Comparison of ENCODE assay signal across 9 mouse cellular contexts in genomic region chr6:12315070-12315909, GRCm38 (mm10).
DNase-seq lines count a peak whose midpoint lies in the region; ATAC-seq lines count a peak whose summit lies in the region.
"Had no signal": no experiment of that assay in that cellular context is flagged by ENCODE, and none has a peak within 500 bp of the region (broad histone marks: within the 10 kb centered on the region; RNA-seq: fewer than 3 reads in every experiment).

No protein-coding gene starts in this region.

- peaks cover 2% of the 10 kb centered on the region; the same call in 1 of the 2 replicates for H3K36me3 ChIP-seq in hindbrain, embryonic 16.5 days (ENCODE audit: control insufficient read depth, insufficient read depth, low read length)
- H3K36me3 ChIP-seq in neural tube, embryonic 15.5 days = no peaks in the 10 kb centered on the region
- H3K36me3 ChIP-seq: neural tube, embryonic 12.5 days had no signal

- H3K4me3 ChIP-seq in hindbrain, embryonic 16.5 days (ENCODE audit: low read length) = no peak overlapping the region
- H3K4me3 ChIP-seq in neural tube, embryonic 15.5 days (replicated peaks) = no peak overlapping the region
- H3K4me3 ChIP-seq: neural tube, embryonic 12.5 days had no signal

- H3K4me1 ChIP-seq in hindbrain, embryonic 16.5 days (ENCODE audit: control insufficient read depth, insufficient read depth, low read depth, low read length) = no peaks in the 10 kb centered on the region
- no peaks in the 10 kb centered on the region for H3K4me1 ChIP-seq in neural tube, embryonic 15.5 days
- H3K4me1 ChIP-seq: neural tube, embryonic 12.5 days had no signal

- intact Hi-C loops in heart, postnatal 36 days (cut with DNase I) = loop anchor here (2.0 to 5.0 kb wide), 2 partner anchors 838 to 967 kb away; no protein-coding TSS in a partner anchor

- H3K27ac ChIP-seq in hindbrain, embryonic 16.5 days (ENCODE audit: low read depth, low read length) = no peak overlapping the region
- no peak overlapping the region for H3K27ac ChIP-seq in neural tube, embryonic 15.5 days (replicated peaks)
- H3K27ac ChIP-seq: neural tube, embryonic 12.5 days had no signal

- peak; percentile 91 for ATAC-seq in frontal cortex, adult (ENCODE audit: low TSS enrichment)
- peak; percentile 60 for ATAC-seq in activated CD4-positive, CD25-positive, alpha-beta regulatory T cell, adult 4 months
- peak; percentile 80 for ATAC-seq in hindbrain, embryonic 16.5 days
- ATAC-seq in neural tube, embryonic 15.5 days (ENCODE audit: low FRiP score) = peak; percentile 66; the same call in 1 of the 2 replicates
- ATAC-seq in megakaryocyte-erythroid progenitor cell, adult 5-6 weeks (replicated peaks; ENCODE audit: low FRiP score, low TSS enrichment, poor library complexity, severe bottlenecking) = no peak

- WGBS in hindbrain, embryonic 16.5 days = 48% methylated on average over 7 of the region's 7 CpGs
- 50% methylated on average over 7 of the region's 7 CpGs for WGBS in neural tube, embryonic 15.5 days

- H3K9ac ChIP-seq in hindbrain, embryonic 16.5 days (ENCODE audit: low read depth, low read length) = no peak overlapping the region
- no peak overlapping the region for H3K9ac ChIP-seq in neural tube, embryonic 15.5 days (replicated peaks)
- H3K9ac ChIP-seq: neural tube, embryonic 12.5 days had no signal

- H3K27me3 ChIP-seq in hindbrain, embryonic 16.5 days (replicated peaks; ENCODE audit: control insufficient read depth, insufficient read depth, low read length) = no peaks in the 10 kb centered on the region
- H3K27me3 ChIP-seq in neural tube, embryonic 15.5 days (replicated peaks) = no peaks in the 10 kb centered on the region
- H3K27me3 ChIP-seq: neural tube, embryonic 12.5 days had no signal

- H3K4me2 ChIP-seq in hindbrain, embryonic 16.5 days (ENCODE audit: low read length) = no peak overlapping the region
- no peak overlapping the region for H3K4me2 ChIP-seq in neural tube, embryonic 15.5 days
- H3K4me2 ChIP-seq: neural tube, embryonic 12.5 days had no signal

- DNase-seq in frontal cortex, postnatal 10 days (ENCODE audit: low spot score in 2 of 2) = no peak
- peak; percentile 79 for DNase-seq in 3T3-L1 (ENCODE audit: low read depth, low spot score)
- DNase-seq in heart, postnatal 36 days = no peak

- H3K9me3 ChIP-seq in hindbrain, embryonic 16.5 days (ENCODE audit: control insufficient read depth, low read length) = no peaks in the 10 kb centered on the region
- no peaks in the 10 kb centered on the region for H3K9me3 ChIP-seq in neural tube, embryonic 15.5 days (replicated peaks)
- H3K9me3 ChIP-seq: neural tube, embryonic 12.5 days had no signal
